Mouse (Mus musculus) kidney, embryonic 16.5 days (tissue): Measurements from ENCODE around the gene Lclat1. TPM values are rescaled to one million over a fixed set of nuclear protein-coding genes. Genes with fewer than 3 reads are reported as not detected.

Experiments
- ATAC-seq: fragments of 200-750 bp; cut with Nextera tagmentation; 2 replicates; pipeline ENCODE4 v1.8.0; 2017; ENCODE audit warnings: moderate TSS enrichment; ENCODE audit not compliant: low FRiP score, low TSS enrichment
- H3K27ac ChIP-seq: fragments of 300-500 bp; sonication (generic); 2 replicates; pipeline ENCODE4 v1.5.1; 2014; ENCODE audit warnings: low read length
- H3K27me3 ChIP-seq: fragments of 300-500 bp; sonication (generic); 2 replicates; pipeline ENCODE4 v1.6.1; 2014; ENCODE audit warnings: low read length, control low read depth, mixed read lengths; ENCODE audit not compliant: insufficient read depth
- H3K36me3 ChIP-seq: fragments of 300-500 bp; sonication (generic); 2 replicates; pipeline ENCODE4 v1.6.1; 2014; ENCODE audit warnings: low read length, control low read depth, mixed read lengths; ENCODE audit not compliant: insufficient read depth
- H3K4me1 ChIP-seq: fragments of 300-500 bp; sonication (generic); 2 replicates; pipeline ENCODE4 v1.6.1; 2014; ENCODE audit warnings: low read length, control low read depth, mixed read lengths; ENCODE audit not compliant: insufficient read depth
- H3K4me2 ChIP-seq: fragments of 300-500 bp; sonication (generic); replicated peaks from 2 replicates; pipeline ENCODE4 v1.6.1; 2014; ENCODE audit warnings: low read depth, low read length
- H3K4me3 ChIP-seq: fragments of 300-500 bp; sonication (generic); 2 replicates; pipeline ENCODE4 v1.5.1; 2014; ENCODE audit warnings: mild to moderate bottlenecking, low read length
- H3K9ac ChIP-seq: fragments of 300-500 bp; sonication (generic); replicated peaks from 2 replicates; pipeline ENCODE4 v1.6.1; 2014; ENCODE audit warnings: low read length
- H3K9me3 ChIP-seq: fragments of 300-500 bp; sonication (generic); 2 replicates; pipeline ENCODE4 v1.6.1; 2016; ENCODE audit warnings: low read length, control low read depth
- WGBS: fragments of 180-500 bp; shearing (Covaris S2); extraction: QIAGEN DNeasy Blood & Tissue Kit; methylation state at CpG from one replicate; pipeline ENCODE4 v1.1.7; 2014; 5-methylcytosine and 5-hydroxymethylcytosine counted together
- polyA plus RNA-seq: library from polyadenylated mRNA; unstranded; fragments of >200 nt; fragmentation: Nextera tagmentation; extraction: Ambion mirVana; gene quantifications from 2 replicates; pipeline ENCODE4 v1.2.1, GENCODE M21; 2015

Gene Lclat1
- polyA plus RNA-seq, 1 experiment from 2014 or later = 16.9 TPM

- H3K27me3 ChIP-seq = no peaks in the 10 kb centered on the region
- WGBS = 72% methylated on average over 10 of the region's 10 CpGs
Measured at GRCm38 (mm10) chr17:73068321-73068992, 39.3 kb upstream of the Lclat1 start.

DNA sequence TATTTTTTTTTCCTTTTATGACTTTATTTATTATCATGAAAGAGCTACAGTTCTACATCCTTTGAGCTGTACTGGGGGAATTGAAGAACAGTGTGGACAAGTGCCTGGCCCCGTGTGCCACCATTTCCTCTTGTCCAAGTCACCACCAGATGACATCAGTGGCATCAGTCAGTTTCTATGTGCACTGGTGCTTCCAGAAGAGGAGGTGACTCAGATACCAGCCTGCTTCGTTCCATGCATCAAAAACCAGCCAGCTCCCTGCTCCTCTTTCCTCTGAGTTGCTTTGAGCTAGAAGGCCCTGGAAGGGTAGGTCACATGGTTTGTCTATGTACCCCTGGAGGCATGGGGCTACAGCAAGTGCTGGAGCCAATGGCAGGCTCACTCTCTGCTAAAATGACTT lies 37.3 kb upstream of the Lclat1 start:
- Histone ChIP-seq H3K4me3 (no peak overlapping the region), H3K4me1 (peaks cover 51% of the 10 kb centered on the region), H3K27ac (peak overlapping the region; percentile 94), H3K36me3 (no peaks in the 10 kb centered on the region), H3K27me3 (no peaks in the 10 kb centered on the region), H3K4me2 (no peak overlapping the region), H3K9me3 (no peaks in the 10 kb centered on the region), H3K9ac (no peak overlapping the region)
- no peak for ATAC-seq
- 77% methylated on average over 2 of the region's 2 CpGs for WGBS

More at GRCm38 (mm10) chr17:73068321-73068992, 39.3 kb upstream of the Lclat1 start:
- Histone ChIP-seq H3K27ac (peak overlapping the region; percentile 75), H3K4me2 (no peak overlapping the region), H3K9ac (no peak overlapping the region), H3K4me1 (peaks cover 51% of the 10 kb centered on the region), H3K9me3 (no peaks in the 10 kb centered on the region), H3K36me3 (no peaks in the 10 kb centered on the region), H3K4me3 (no peak overlapping the region)
- no peak for ATAC-seq

- WGBS = 41% methylated on average over 5 of the region's 5 CpGs
- Histone ChIP-seq H3K36me3 (no peaks in the 10 kb centered on the region), H3K27ac (peak overlapping the region; percentile 89), H3K27me3 (no peaks in the 10 kb centered on the region), H3K4me2 (no peak overlapping the region), H3K4me1 (peaks cover 42% of the 10 kb centered on the region), H3K9ac (no peak overlapping the region), H3K4me3 (no peak overlapping the region), H3K9me3 (no peaks in the 10 kb centered on the region)
- ATAC-seq = peak; percentile 33; the same call in 1 of the 2 replicates
Measured at GRCm38 (mm10) chr17:73071725-73072263, 36.0 kb upstream of the Lclat1 start.

DNA sequence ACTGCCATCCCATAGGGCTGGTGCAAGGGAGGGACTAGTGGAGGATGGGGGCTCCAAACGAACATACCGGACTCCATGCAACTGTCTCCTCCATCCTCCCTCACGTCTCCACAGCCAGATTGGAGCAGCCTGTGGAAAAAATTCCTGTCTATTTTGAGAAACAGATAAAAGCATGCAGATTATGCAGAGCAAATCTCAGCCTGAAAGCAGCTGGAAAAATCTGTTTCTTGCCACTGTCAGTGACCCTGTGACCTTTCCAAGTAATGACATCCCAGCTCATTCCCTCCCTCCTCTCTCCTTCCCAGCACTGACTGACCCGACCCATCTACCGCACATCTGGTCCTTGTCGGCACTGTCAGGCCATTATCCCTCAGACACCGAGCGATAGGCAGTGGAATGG lies 35.5 kb upstream of the Lclat1 start:
- H3K4me1 ChIP-seq = peaks cover 38% of the 10 kb centered on the region
- WGBS = 19% methylated on average over 8 of the region's 8 CpGs
- ATAC-seq = peak; percentile 93

GRCm38 (mm10) chr17:73074631-73075030 lies 33.2 kb upstream of the Lclat1 start:
- no peaks in the 10 kb centered on the region for H3K27me3 ChIP-seq
- no peak overlapping the region for H3K4me2 ChIP-seq
- no peak overlapping the region for H3K9ac ChIP-seq
- no peaks in the 10 kb centered on the region for H3K36me3 ChIP-seq
- no peak overlapping the region for H3K4me3 ChIP-seq
- H3K4me1 ChIP-seq = peaks cover 25% of the 10 kb centered on the region
- 85% methylated on average over 3 of the region's 3 CpGs for WGBS
- ATAC-seq = no peak
- H3K9me3 ChIP-seq = no peaks in the 10 kb centered on the region
- H3K27ac ChIP-seq = peak overlapping the region; percentile 85

More for the DNA sequence above, 35.5 kb upstream of the Lclat1 start:
- Histone ChIP-seq H3K9ac (no peak overlapping the region), H3K36me3 (no peaks in the 10 kb centered on the region), H3K27me3 (no peaks in the 10 kb centered on the region), H3K4me2 (no peak overlapping the region), H3K4me3 (no peak overlapping the region), H3K27ac (peak overlapping the region; percentile 89), H3K9me3 (no peaks in the 10 kb centered on the region)

GRCm38 (mm10) chr17:73075238-73075890 lies 32.4 kb upstream of the Lclat1 start:
- ATAC-seq = peak; percentile 21; the same call in 1 of the 2 replicates
- no peaks in the 10 kb centered on the region for H3K36me3 ChIP-seq
- no peak overlapping the region for H3K9ac ChIP-seq
- H3K27me3 ChIP-seq = no peaks in the 10 kb centered on the region
- no peak overlapping the region for H3K4me2 ChIP-seq
- peak overlapping the region; percentile 85 for H3K27ac ChIP-seq
- WGBS = 58% methylated on average over 9 of the region's 9 CpGs
- no peak overlapping the region for H3K4me3 ChIP-seq
- H3K9me3 ChIP-seq = no peaks in the 10 kb centered on the region
- peaks cover 25% of the 10 kb centered on the region for H3K4me1 ChIP-seq

DNA sequence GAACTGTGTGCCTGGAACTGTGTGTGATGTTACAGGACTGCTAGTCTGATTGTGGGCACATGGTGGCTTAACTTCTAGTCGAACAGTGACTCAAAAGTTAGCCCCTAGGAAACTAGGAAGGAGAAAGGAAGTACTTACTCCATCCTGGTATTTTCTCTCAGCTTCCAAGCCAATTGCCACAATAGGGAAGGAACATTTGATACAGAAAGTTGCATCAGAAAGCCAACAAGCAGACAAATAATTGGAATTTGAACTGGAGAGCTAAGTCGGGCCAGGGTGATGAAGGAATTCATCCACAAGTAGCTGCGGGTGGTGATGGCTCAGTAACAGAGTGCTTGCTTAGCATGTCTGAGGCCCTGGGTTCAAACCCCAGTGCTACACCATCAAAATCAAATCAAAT lies 30.1 kb upstream of the Lclat1 start:
- Histone ChIP-seq H3K9me3 (no peaks in the 10 kb centered on the region), H3K4me1 (peaks cover 19% of the 10 kb centered on the region), H3K4me2 (no peak overlapping the region), H3K4me3 (no peak overlapping the region), H3K9ac (no peak overlapping the region), H3K36me3 (no peaks in the 10 kb centered on the region), H3K27ac (0 out of 2 replicates have a peak overlapping the region, but pooled peaks have one; percentile 7), H3K27me3 (no peaks in the 10 kb centered on the region)
- ATAC-seq = no peak
- 93% methylated on average over 3 of the region's 3 CpGs for WGBS

DNA sequence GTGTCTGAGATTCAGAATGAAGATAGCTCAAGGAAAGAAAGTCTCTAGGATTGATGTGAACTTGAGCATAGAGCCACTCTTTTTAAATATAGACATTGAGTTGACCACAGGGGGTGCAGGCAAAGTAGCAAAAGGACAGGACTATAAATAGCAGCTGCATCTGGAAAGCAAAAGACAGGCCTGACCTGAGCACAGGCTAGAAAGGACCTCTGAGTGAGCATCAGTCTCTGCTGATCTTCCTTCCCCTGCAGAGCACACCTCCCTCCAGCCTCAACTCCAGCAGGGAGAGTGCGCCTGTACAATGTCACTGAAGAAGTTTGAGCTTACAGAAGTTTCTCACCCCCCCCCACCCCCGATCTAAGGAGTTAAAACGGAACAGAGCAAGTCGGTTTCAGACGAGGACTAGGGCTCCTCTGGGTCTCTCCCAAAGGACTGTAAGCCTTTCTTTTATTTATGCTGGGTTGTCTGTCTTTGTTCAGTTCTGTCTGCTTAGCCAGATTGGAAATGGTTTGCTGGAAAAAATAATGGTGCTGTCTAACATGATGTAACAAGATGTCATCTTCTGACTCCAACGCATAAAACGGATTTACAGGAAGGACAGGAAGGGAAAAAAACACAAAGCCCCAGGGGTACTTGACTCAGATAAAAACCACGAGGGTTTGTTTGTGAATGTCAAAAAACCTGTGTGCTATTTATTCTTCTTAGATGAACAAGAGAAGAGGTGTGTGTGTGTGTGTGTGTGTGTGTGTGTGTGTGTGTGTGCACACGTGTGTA lies 26.2 kb upstream of the Lclat1 start:
- no peaks in the 10 kb centered on the region for H3K36me3 ChIP-seq
- WGBS = 39% methylated on average over 9 of the region's 9 CpGs
- no peak overlapping the region for H3K9ac ChIP-seq
- H3K4me3 ChIP-seq = no peak overlapping the region
- ATAC-seq = no peak
- peak overlapping the region; percentile 34; the same call in 1 of the 2 replicates for H3K27ac ChIP-seq
- no peak overlapping the region for H3K4me2 ChIP-seq
- peaks cover 11% of the 10 kb centered on the region; the same call in 1 of the 2 replicates for H3K4me1 ChIP-seq
- no peaks in the 10 kb centered on the region for H3K27me3 ChIP-seq
- H3K9me3 ChIP-seq = no peaks in the 10 kb centered on the region

DNA sequence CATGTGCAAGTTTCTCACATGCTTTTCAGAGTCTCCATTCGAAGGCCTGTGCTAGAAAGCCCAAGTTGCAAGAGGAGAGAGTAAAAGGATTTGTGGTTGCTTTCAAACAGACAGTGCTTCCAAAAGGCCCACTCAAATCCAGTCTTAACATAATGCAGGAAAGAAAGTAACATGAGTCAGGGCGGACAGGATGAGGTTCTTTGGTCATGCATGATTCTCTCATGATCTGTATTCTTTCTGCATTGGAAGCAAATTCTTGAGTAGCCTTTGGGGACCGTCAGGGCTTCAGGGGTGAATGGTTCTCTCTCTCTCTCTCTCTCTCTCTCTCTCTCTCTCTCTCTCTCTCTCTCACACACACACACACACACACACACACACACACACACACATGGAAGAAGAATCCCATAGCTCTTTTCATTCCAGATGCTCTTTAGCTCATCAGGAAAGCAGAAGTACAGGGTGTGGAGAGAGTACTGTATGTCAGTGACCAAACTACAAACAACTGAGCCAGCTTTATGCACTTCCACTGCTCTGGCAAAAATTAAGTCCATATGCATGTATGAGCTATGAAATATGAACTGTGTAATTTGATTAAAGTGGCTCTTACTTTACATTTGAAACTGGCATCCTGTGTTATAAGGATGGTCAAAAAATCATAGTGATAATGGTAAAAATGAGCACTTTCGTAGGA lies 25.1 kb upstream of the Lclat1 start:
- Histone ChIP-seq H3K4me2 (no peak overlapping the region), H3K4me1 (peaks cover 18% of the 10 kb centered on the region; the same call in 1 of the 2 replicates), H3K36me3 (no peaks in the 10 kb centered on the region), H3K27me3 (no peaks in the 10 kb centered on the region), H3K4me3 (no peak overlapping the region), H3K27ac (no peak overlapping the region), H3K9me3 (no peaks in the 10 kb centered on the region), H3K9ac (no peak overlapping the region)
- ATAC-seq = no peak
- WGBS = 65% methylated on average over 4 of the region's 4 CpGs
